Mouse (Mus musculus): ENCODE measurements around the gene Glb1l. TPM values are rescaled to one million over a fixed set of nuclear protein-coding genes. Genes with fewer than 3 reads are reported as not detected.

Glb1l gene
- total and polyA plus RNA-seq, 3 experiments, result 0.83 to 19.2 (median 11.0) TPM

DNA sequence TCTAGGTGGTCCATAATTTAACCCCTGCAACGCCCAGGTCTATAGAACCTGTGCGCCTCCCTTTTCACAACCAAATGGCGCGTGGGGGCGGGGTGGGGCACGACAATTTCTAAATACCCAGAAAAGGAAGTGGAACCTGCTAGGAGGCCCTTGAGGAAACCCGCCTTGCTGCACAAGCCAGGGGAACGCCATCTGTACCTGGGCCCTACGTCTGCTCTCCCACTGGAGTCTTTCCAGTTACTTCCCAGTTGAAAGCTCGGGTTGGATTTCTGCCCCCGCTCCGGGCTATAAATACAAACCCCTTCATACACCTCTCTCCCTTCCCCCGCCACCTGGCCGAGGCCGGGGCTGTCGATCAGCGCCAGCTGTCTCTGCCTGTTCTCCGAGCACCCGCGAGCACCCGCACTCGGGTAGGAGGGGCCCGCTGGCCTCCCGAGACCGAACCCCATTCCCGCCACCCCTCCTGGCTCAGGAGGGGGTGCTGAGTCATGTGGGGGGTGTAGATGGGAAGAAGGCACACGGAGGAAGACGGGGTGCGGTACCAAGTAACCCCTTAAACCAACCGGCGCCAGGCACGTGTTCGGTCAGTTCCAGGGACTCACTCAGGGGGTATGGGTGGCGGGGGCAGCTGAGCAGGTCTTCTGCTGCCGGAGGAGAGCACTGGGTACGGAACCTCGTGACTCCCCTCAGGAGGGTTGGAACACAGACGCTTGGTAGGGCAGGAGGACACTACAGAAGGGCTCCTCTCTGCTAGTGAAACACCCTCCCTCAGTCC lies 7.8 kb upstream of the Glb1l start:
- Histone ChIP-seq H3K27me3 (ENCODE audit: insufficient read depth, low read length) (peaks cover 6% of the 10 kb centered on the region; the same call in 1 of the 2 replicates), H3K4me3 (ENCODE audit: low read depth, low read length) (peak overlapping the region; percentile 76), H3K9me3 (replicated peaks) (no peaks in the 10 kb centered on the region), H3K36me3 (replicated peaks) (peaks cover 46% of the 10 kb centered on the region), H3K4me1 (ENCODE audit: insufficient read depth, low read depth, low read length) (peaks cover 74% of the 10 kb centered on the region)
- ATAC-seq (ENCODE audit: extremely low read depth, insufficient number of reproducible peaks, low FRiP score, poor library complexity, severe bottlenecking) (peak; percentile 48), DNase-seq (ENCODE audit: low spot score) (peak; percentile 85)
- TF ChIP-seq CTCF (IDR thresholded peaks at IDR 0.05; ENCODE audit: low read depth, low read length), result no peak
- TF ChIP-seq TAL1 (conservative IDR thresholded peaks at IDR 0.05; ENCODE audit: low read depth, low read length), result no peak
- TF ChIP-seq POLR2AphosphoS5 (IDR thresholded peaks at IDR 0.05; ENCODE audit: insufficient replicate concordance, low read depth, low read length), result no peak
- no peak for TF ChIP-seq GATA2 (IDR thresholded peaks at IDR 0.05; ENCODE audit: borderline replicate concordance, low read depth, low read length)
- no peak for TF ChIP-seq GATA1 (IDR thresholded peaks at IDR 0.05; ENCODE audit: borderline replicate concordance, low read length)

DNA sequence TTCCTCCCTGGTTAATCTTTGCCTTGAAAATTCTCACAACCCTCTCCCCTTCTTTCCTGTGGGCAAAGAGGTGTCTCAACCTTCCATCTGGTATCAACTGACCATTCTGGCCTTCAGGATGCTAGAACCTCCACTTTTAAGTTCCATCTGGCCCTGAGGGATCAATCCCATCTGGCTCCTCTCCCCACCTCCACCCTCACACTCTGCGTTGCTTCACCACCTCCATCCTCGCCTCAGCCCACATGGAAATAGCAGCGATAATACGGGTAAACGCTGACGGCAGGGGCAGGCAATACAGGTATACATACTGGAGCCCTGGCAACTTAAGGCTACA lies 7.2 kb upstream of the Glb1l start:
- DNase-seq (ENCODE audit: low spot score) (no peak), ATAC-seq (ENCODE audit: extremely low read depth, insufficient number of reproducible peaks, low FRiP score, poor library complexity, severe bottlenecking) (no peak)
- Histone ChIP-seq H3K4me1 (ENCODE audit: insufficient read depth, low read depth, low read length) (peaks cover 74% of the 10 kb centered on the region), H3K4me3 (ENCODE audit: low read depth, low read length) (peak overlapping the region; percentile 76), H3K9me3 (replicated peaks) (no peaks in the 10 kb centered on the region), H3K27me3 (ENCODE audit: insufficient read depth, low read length) (peaks cover 6% of the 10 kb centered on the region; the same call in 1 of the 2 replicates), H3K36me3 (replicated peaks) (peaks cover 52% of the 10 kb centered on the region)
- no peak for TF ChIP-seq CTCF (IDR thresholded peaks at IDR 0.05; ENCODE audit: low read depth, low read length)
- no peak for TF ChIP-seq GATA2 (IDR thresholded peaks at IDR 0.05; ENCODE audit: borderline replicate concordance, low read depth, low read length)
- no peak for TF ChIP-seq TAL1 (conservative IDR thresholded peaks at IDR 0.05; ENCODE audit: low read depth, low read length)

DNA sequence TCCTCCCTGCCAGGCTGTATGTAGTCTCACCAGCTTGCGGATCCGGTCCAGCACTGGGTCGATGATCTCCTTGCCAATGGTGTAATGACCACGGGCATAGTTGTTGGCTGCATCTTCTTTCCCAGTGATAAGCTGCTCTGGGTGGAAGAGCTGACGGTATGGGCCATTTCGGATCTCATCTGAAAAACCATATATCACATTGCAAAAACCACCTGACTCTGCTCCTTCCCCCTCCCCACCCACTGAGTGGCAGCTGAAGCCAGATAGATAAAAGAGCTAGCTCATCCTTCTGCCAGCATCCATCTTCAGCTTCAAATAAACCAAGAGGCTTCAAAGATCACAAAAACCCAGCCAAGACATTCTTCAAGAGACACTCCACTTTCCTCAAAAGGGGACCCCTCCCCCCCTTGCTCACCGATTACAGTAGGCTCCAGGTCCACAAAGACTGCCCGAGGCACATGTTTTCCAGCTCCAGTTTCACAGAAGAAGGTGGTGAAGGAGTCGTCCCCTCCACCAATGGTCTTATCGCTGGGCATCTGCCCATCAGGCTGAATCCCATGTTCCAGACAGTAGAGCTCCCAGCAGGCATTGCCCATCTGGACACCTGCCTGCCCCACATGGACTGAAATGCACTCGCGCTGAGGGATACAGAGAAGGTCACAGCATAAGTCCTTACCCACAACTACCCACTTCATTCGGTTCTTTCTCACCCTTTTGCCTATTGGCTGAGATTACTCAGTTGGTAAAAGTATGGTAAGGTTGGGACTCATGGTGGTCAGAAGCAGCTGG lies 6.4 kb upstream of the Glb1l start:
- TF ChIP-seq POLR2AphosphoS5 (IDR thresholded peaks at IDR 0.05; ENCODE audit: insufficient replicate concordance, low read depth, low read length), result no peak
- 0 out of 2 replicates have a peak, but pooled peaks have one; percentile 11 for TF ChIP-seq TAL1 (conservative IDR thresholded peaks at IDR 0.05; ENCODE audit: low read depth, low read length)
- Histone ChIP-seq H3K9me3 (replicated peaks) (no peaks in the 10 kb centered on the region), H3K4me1 (ENCODE audit: insufficient read depth, low read depth, low read length) (peaks cover 81% of the 10 kb centered on the region), H3K4me3 (ENCODE audit: low read depth, low read length) (peak overlapping the region; percentile 76), H3K36me3 (replicated peaks) (peaks cover 60% of the 10 kb centered on the region), H3K27me3 (ENCODE audit: insufficient read depth, low read length) (peaks cover 6% of the 10 kb centered on the region; the same call in 1 of the 2 replicates)
- peak; percentile 4; the same call in 1 of the 2 replicates for ATAC-seq (ENCODE audit: extremely low read depth, insufficient number of reproducible peaks, low FRiP score, poor library complexity, severe bottlenecking)
- DNase-seq (ENCODE audit: low spot score), result peak; percentile 57

DNA sequence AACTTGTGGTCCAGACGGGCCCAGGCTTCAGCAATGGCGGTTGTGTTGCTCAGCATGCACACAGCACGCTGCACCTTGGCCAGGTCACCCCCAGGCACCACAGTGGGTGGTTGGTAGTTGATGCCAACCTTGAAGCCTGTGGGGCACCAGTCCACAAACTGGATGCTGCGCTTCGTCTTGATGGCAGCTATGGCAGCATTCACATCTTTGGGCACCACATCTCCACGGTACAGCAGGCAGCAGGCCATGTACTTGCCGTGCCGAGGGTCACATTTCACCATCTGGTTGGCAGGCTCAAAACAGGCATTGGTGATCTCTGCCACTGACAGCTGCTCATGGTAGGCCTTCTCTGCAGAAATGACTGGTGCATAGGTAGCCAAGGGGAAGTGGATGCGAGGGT lies 5.2 kb upstream of the Glb1l start:
- H3K27me3 ChIP-seq (ENCODE audit: insufficient read depth, low read length), result peaks cover 6% of the 10 kb centered on the region; the same call in 1 of the 2 replicates
- H3K4me3 ChIP-seq (ENCODE audit: low read depth, low read length), result peak overlapping the region; percentile 59; the same call in 1 of the 2 replicates
- peaks cover 70% of the 10 kb centered on the region for H3K36me3 ChIP-seq (replicated peaks)
- no peaks in the 10 kb centered on the region for H3K9me3 ChIP-seq (replicated peaks)
- TF ChIP-seq CTCF (IDR thresholded peaks at IDR 0.05; ENCODE audit: low read depth, low read length) (no peak), POLR2AphosphoS5 (IDR thresholded peaks at IDR 0.05; ENCODE audit: insufficient replicate concordance, low read depth, low read length) (peak; percentile 79; the same call in 1 of the 2 replicates), TAL1 (conservative IDR thresholded peaks at IDR 0.05; ENCODE audit: low read depth, low read length) (no peak)
- ATAC-seq (ENCODE audit: extremely low read depth, insufficient number of reproducible peaks, low FRiP score, poor library complexity, severe bottlenecking) (no peak), DNase-seq (ENCODE audit: low spot score) (no peak)
- peaks cover 86% of the 10 kb centered on the region for H3K4me1 ChIP-seq (ENCODE audit: insufficient read depth, low read depth, low read length)

DNA sequence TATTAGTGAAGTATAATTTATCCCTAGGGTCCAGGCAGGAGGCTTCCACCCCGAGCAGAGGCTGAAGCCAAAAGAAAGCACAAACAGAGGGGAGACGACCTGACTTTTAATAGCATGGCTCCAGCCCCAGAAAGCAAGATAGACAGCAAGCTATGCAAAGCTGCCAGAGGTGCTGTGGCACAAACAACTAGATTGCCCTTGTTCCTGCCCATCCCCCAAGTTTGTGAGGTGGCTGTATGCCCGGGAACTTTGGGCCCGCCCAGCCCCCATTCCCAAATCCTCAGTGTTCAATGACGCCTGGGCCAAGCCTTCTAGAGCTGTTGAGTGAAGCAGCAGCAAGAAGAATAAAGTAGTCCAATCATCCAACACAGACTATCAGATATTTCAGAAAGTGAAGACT lies 4.3 kb upstream of the Glb1l start:
- Histone ChIP-seq H3K4me3 (ENCODE audit: low read depth, low read length) (peak overlapping the region; percentile 37; the same call in 1 of the 2 replicates), H3K36me3 (replicated peaks) (peaks cover 70% of the 10 kb centered on the region), H3K27me3 (ENCODE audit: insufficient read depth, low read length) (peaks cover 6% of the 10 kb centered on the region; the same call in 1 of the 2 replicates), H3K9me3 (replicated peaks) (no peaks in the 10 kb centered on the region), H3K4me1 (ENCODE audit: insufficient read depth, low read depth, low read length) (peaks cover 91% of the 10 kb centered on the region)
- ATAC-seq (ENCODE audit: extremely low read depth, insufficient number of reproducible peaks, low FRiP score, poor library complexity, severe bottlenecking), result no peak
- no peak for DNase-seq (ENCODE audit: low spot score)
- TF ChIP-seq GATA2 (IDR thresholded peaks at IDR 0.05; ENCODE audit: borderline replicate concordance, low read depth, low read length) (no peak), CTCF (IDR thresholded peaks at IDR 0.05; ENCODE audit: low read depth, low read length) (no peak), GATA1 (IDR thresholded peaks at IDR 0.05; ENCODE audit: borderline replicate concordance, low read length) (no peak), TAL1 (conservative IDR thresholded peaks at IDR 0.05; ENCODE audit: low read depth, low read length) (no peak), POLR2AphosphoS5 (IDR thresholded peaks at IDR 0.05; ENCODE audit: insufficient replicate concordance, low read depth, low read length) (no peak)

DNA sequence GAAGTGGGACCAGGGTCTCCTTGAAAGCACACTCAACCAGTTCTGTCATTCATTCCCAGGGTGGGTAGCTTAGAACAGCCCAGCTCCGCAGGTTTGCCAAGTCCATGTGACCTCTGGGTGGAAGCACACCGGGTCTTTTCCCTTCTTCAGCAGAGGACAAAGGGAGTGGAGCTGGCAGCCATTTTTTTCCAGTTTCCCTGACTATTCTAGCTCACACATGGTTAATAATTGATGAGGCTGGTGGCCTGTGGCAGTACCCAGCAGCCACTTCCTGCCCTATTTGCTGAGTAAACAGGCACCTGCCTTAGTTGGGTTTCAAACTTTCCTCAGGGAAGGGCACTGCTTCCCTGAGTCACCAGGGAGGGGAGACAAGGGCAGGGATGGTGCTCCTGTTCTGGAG lies 3.8 kb upstream of the Glb1l start:
- Histone ChIP-seq H3K27me3 (ENCODE audit: insufficient read depth, low read length) (peaks cover 1% of the 10 kb centered on the region; the same call in 1 of the 2 replicates), H3K4me3 (ENCODE audit: low read depth, low read length) (peak overlapping the region; percentile 37; the same call in 1 of the 2 replicates), H3K9me3 (replicated peaks) (no peaks in the 10 kb centered on the region), H3K36me3 (replicated peaks) (peaks cover 70% of the 10 kb centered on the region), H3K4me1 (ENCODE audit: insufficient read depth, low read depth, low read length) (peaks cover 91% of the 10 kb centered on the region)
- TF ChIP-seq CTCF (IDR thresholded peaks at IDR 0.05; ENCODE audit: low read depth, low read length) (no peak), GATA1 (IDR thresholded peaks at IDR 0.05; ENCODE audit: borderline replicate concordance, low read length) (no peak), POLR2AphosphoS5 (IDR thresholded peaks at IDR 0.05; ENCODE audit: insufficient replicate concordance, low read depth, low read length) (0 out of 2 replicates have a peak, but pooled peaks have one; percentile 48), TAL1 (conservative IDR thresholded peaks at IDR 0.05; ENCODE audit: low read depth, low read length) (no peak)
- no peak for ATAC-seq (ENCODE audit: extremely low read depth, insufficient number of reproducible peaks, low FRiP score, poor library complexity, severe bottlenecking)
- no peak for DNase-seq (ENCODE audit: low spot score)

Measured in G1E (cell line).